Mouse (Mus musculus) lung, embryonic 14.5 days (tissue): ENCODE measurements around the gene Ctdsp1. TPM values are rescaled to one million over a fixed set of nuclear protein-coding genes. Genes with fewer than 3 reads are reported as not detected.

Experiments
- ATAC-seq: fragments of 200-750 bp; cut with Nextera tagmentation; 2 replicates; pipeline ENCODE4 v1.8.0; 2017; ENCODE audit warnings: mild to moderate bottlenecking, moderate TSS enrichment, moderate library complexity; ENCODE audit not compliant: insufficient read depth
- DNase-seq: peaks from one replicate; pipeline ENCODE4 v3.0.0-alpha.2; 2015
- H3K27ac ChIP-seq: fragments of 300-500 bp; sonication (generic); 2 replicates; pipeline ENCODE4 v1.5.1; 2014; ENCODE audit warnings: low read depth, mild to moderate bottlenecking, moderate library complexity
- H3K27me3 ChIP-seq: fragments of 300-500 bp; sonication (generic); 2 replicates; pipeline ENCODE4 v1.6.1; 2014; ENCODE audit warnings: low read length, control low read depth; ENCODE audit not compliant: insufficient read depth
- H3K36me3 ChIP-seq: fragments of 300-500 bp; sonication (generic); 2 replicates; pipeline ENCODE4 v1.6.1; 2014; ENCODE audit warnings: control low read depth; ENCODE audit not compliant: insufficient read depth
- H3K4me1 ChIP-seq: fragments of 300-500 bp; sonication (generic); 2 replicates; pipeline ENCODE4 v1.6.1; 2014; ENCODE audit warnings: antibody characterized with exemption, control low read depth; ENCODE audit not compliant: insufficient read depth
- H3K4me2 ChIP-seq: fragments of 300-500 bp; sonication (generic); 2 replicates; pipeline ENCODE4 v1.6.1; 2014; ENCODE audit warnings: mild to moderate bottlenecking
- H3K4me3 ChIP-seq: fragments of 300-500 bp; sonication (generic); 2 replicates; pipeline ENCODE4 v1.5.1; 2014; ENCODE audit warnings: low read depth, low read length
- H3K9ac ChIP-seq: fragments of 300-500 bp; sonication (generic); 2 replicates; pipeline ENCODE4 v1.6.1; 2014
- H3K9me3 ChIP-seq: fragments of 300-500 bp; sonication (generic); 2 replicates; pipeline ENCODE4 v1.6.1; 2016; ENCODE audit warnings: low read depth, low read length, control low read depth
- CTCF ChIP-seq: IDR thresholded peaks from 2 replicates; pipeline ENCODE4 v1.5.1; 2016; ENCODE audit warnings: antibody characterized with exemption, low read depth
- WGBS: fragments of 180-500 bp; shearing (Covaris S2); extraction: QIAGEN DNeasy Blood & Tissue Kit; methylation state at CpG from one replicate; pipeline ENCODE4 v1.1.7; 2014; 5-methylcytosine and 5-hydroxymethylcytosine counted together
- polyA plus RNA-seq: library from polyadenylated mRNA; unstranded; fragments of >200 nt; fragmentation: Nextera tagmentation; extraction: Ambion mirVana; gene quantifications from 2 replicates; pipeline ENCODE4 v1.2.1, GENCODE M21; 2014

Gene Ctdsp1
- polyA plus RNA-seq, 1 experiment from 2014 or later: 102 TPM

GRCm38 (mm10) chr1:74376396-74376795 is 14.9 kb upstream of the Ctdsp1 start:
- H3K27me3 ChIP-seq: no peaks in the 10 kb centered on the region
- WGBS: 81% methylated on average over 4 of the region's 4 CpGs
- no peak overlapping the region for H3K27ac ChIP-seq
- H3K4me3 ChIP-seq: no peak overlapping the region
- DNase-seq: no peak
- ATAC-seq: no peak
- no peaks in the 10 kb centered on the region for H3K36me3 ChIP-seq
- no peaks in the 10 kb centered on the region for H3K4me1 ChIP-seq
- no peak overlapping the region for H3K9ac ChIP-seq
- H3K9me3 ChIP-seq: no peaks in the 10 kb centered on the region
- no peak overlapping the region for H3K4me2 ChIP-seq
- no peak for TF ChIP-seq CTCF

- Histone ChIP-seq H3K4me3 (no peak overlapping the region), H3K4me2 (no peak overlapping the region), H3K9me3 (no peaks in the 10 kb centered on the region), H3K9ac (no peak overlapping the region), H3K27ac (no peak overlapping the region), H3K27me3 (no peaks in the 10 kb centered on the region), H3K36me3 (no peaks in the 10 kb centered on the region), H3K4me1 (no peaks in the 10 kb centered on the region)
- 81% methylated on average over 7 of the region's 7 CpGs for WGBS
- ATAC-seq (no peak), DNase-seq (no peak)
- TF ChIP-seq CTCF: no peak
These were observed 12.2 kb upstream of the Ctdsp1 start for GRCm38 (mm10) chr1:74379058-74379504.

- Histone ChIP-seq H3K4me3 (no peak overlapping the region), H3K27me3 (no peaks in the 10 kb centered on the region), H3K36me3 (no peaks in the 10 kb centered on the region), H3K4me1 (no peaks in the 10 kb centered on the region), H3K27ac (no peak overlapping the region), H3K4me2 (no peak overlapping the region), H3K9ac (no peak overlapping the region), H3K9me3 (no peaks in the 10 kb centered on the region)
- DNase-seq (no peak), ATAC-seq (no peak)
- WGBS: 48% methylated on average over 5 of the region's 5 CpGs
- TF ChIP-seq CTCF: no peak
These were observed 10.8 kb upstream of the Ctdsp1 start for GRCm38 (mm10) chr1:74380484-74380883.

- no peak overlapping the region for H3K4me2 ChIP-seq
- no peak for TF ChIP-seq CTCF
- DNase-seq: no peak
- no peaks in the 10 kb centered on the region for H3K27me3 ChIP-seq
- H3K27ac ChIP-seq: no peak overlapping the region
- no peak overlapping the region for H3K4me3 ChIP-seq
- WGBS: 89% methylated on average over 10 of the region's 10 CpGs
- no peak overlapping the region for H3K9ac ChIP-seq
- H3K36me3 ChIP-seq: no peaks in the 10 kb centered on the region
- no peak for ATAC-seq
- H3K9me3 ChIP-seq: no peaks in the 10 kb centered on the region
- H3K4me1 ChIP-seq: no peaks in the 10 kb centered on the region
These were observed 9.7 kb upstream of the Ctdsp1 start for GRCm38 (mm10) chr1:74381588-74382021.

- WGBS: 72% methylated on average over 13 of the region's 13 CpGs
- H3K9me3 ChIP-seq: no peaks in the 10 kb centered on the region
- H3K4me3 ChIP-seq: no peak overlapping the region
- H3K4me2 ChIP-seq: no peak overlapping the region
- no peaks in the 10 kb centered on the region for H3K4me1 ChIP-seq
- DNase-seq: no peak
- H3K27me3 ChIP-seq: no peaks in the 10 kb centered on the region
- TF ChIP-seq CTCF: no peak
- H3K27ac ChIP-seq: no peak overlapping the region
- no peak overlapping the region for H3K9ac ChIP-seq
- no peaks in the 10 kb centered on the region for H3K36me3 ChIP-seq
- ATAC-seq: no peak
These were observed 7.9 kb upstream of the Ctdsp1 start for GRCm38 (mm10) chr1:74383385-74383784.

- no peak overlapping the region for H3K4me3 ChIP-seq
- no peaks in the 10 kb centered on the region for H3K27me3 ChIP-seq
- no peak overlapping the region for H3K9ac ChIP-seq
- no peak for DNase-seq
- no peak overlapping the region for H3K4me2 ChIP-seq
- TF ChIP-seq CTCF: no peak
- no peak overlapping the region for H3K27ac ChIP-seq
- no peaks in the 10 kb centered on the region for H3K4me1 ChIP-seq
- H3K36me3 ChIP-seq: no peaks in the 10 kb centered on the region
- 77% methylated on average over 8 of the region's 8 CpGs for WGBS
- H3K9me3 ChIP-seq: no peaks in the 10 kb centered on the region
- ATAC-seq: no peak
These were observed 6.8 kb upstream of the Ctdsp1 start for GRCm38 (mm10) chr1:74384525-74384924.

GRCm38 (mm10) chr1:74385064-74385463 is 6.2 kb upstream of the Ctdsp1 start:
- no peak for ATAC-seq

GRCm38 (mm10) chr1:74385531-74385930 is 5.8 kb upstream of the Ctdsp1 start:
- Histone ChIP-seq H3K9ac (no peak overlapping the region), H3K4me2 (no peak overlapping the region), H3K27ac (no peak overlapping the region), H3K9me3 (no peaks in the 10 kb centered on the region), H3K4me3 (no peak overlapping the region), H3K27me3 (no peaks in the 10 kb centered on the region), H3K4me1 (peaks cover 7% of the 10 kb centered on the region), H3K36me3 (no peaks in the 10 kb centered on the region)
- ATAC-seq: no peak
- no peak for DNase-seq
- 83% methylated on average over 8 of the region's 8 CpGs for WGBS
- TF ChIP-seq CTCF: no peak

More at GRCm38 (mm10) chr1:74385064-74385463, 6.2 kb upstream of the Ctdsp1 start:
- no peaks in the 10 kb centered on the region for H3K27me3 ChIP-seq
- H3K4me3 ChIP-seq: no peak overlapping the region
- 88% methylated on average over 10 of the region's 10 CpGs for WGBS
- peaks cover 4% of the 10 kb centered on the region for H3K4me1 ChIP-seq
- no peaks in the 10 kb centered on the region for H3K36me3 ChIP-seq
- H3K9ac ChIP-seq: no peak overlapping the region
- H3K27ac ChIP-seq: no peak overlapping the region
- no peak overlapping the region for H3K4me2 ChIP-seq
- TF ChIP-seq CTCF: no peak
- no peak for DNase-seq
- no peaks in the 10 kb centered on the region for H3K9me3 ChIP-seq
